Mouse (Mus musculus): ENCODE data around the gene Cracr2b.
A peak's percentile ranks its signal among the peaks of the same experiment; 100 is the strongest.

- TF ChIP-seq CTCF (IDR thresholded peaks at IDR 0.05 in 2 of 3, conservative IDR thresholded peaks at IDR 0.05 in 1 of 3; ENCODE audit: control insufficient read depth in 1 of 3, insufficient read depth in 1 of 3, low read depth in 2 of 3, low read length in 3 of 3, poor library complexity in 1 of 3, severe bottlenecking in 1 of 3) (no peak), EP300 (IDR thresholded peaks at IDR 0.05; ENCODE audit: low read depth in 1 of 2, low read length in 2 of 2) (peak in 1 of 2 experiments; percentile 17; a peak in 1 of 4 replicates), POLR2A (IDR thresholded peaks at IDR 0.05; ENCODE audit: control insufficient read depth in 1 of 2, insufficient read depth in 1 of 2, low read depth in 1 of 2, low read length in 2 of 2, poor library complexity in 1 of 2) (peak in 1 of 2 experiments; percentile 78; a peak in 2 of 4 replicates), BHLHE40 (IDR thresholded peaks at IDR 0.05; ENCODE audit: borderline replicate concordance, low read depth, low read length) (peak; percentile 68), MAZ (IDR thresholded peaks at IDR 0.05; ENCODE audit: low read depth, low read length) (peak; percentile 75), RCOR1 (IDR thresholded peaks at IDR 0.05; ENCODE audit: low read depth, low read length) (no peak), TCF12 (IDR thresholded peaks at IDR 0.05; ENCODE audit: low read depth, low read length) (0 out of 2 replicates have a peak, but pooled peaks have one; percentile 13), MXI1 (IDR thresholded peaks at IDR 0.05; ENCODE audit: low read depth, low read length) (peak; percentile 61)
Measured at GRCm38 (mm10) chr7:141467230-141468030, 6.5 kb downstream of the Cracr2b start, which contains the start of gene Cd151.
